Mouse (Mus musculus): ENCODE measurements around the gene Irgq. TPM values are rescaled to one million over a fixed set of nuclear protein-coding genes. Genes with fewer than 3 reads are reported as not detected.
A peak's percentile ranks its signal among the peaks of the same experiment; 100 is the strongest.

Irgq gene
- polyA plus RNA-seq, 1 experiment, result 17.4 TPM

- Histone ChIP-seq H3ac (ENCODE audit: control insufficient read depth, insufficient read length) (no peak overlapping the region), H3K27me3 (ENCODE audit: control insufficient read depth, insufficient read depth, insufficient read length) (no peaks in the 10 kb centered on the region)
- no peak for TF ChIP-seq POLR2A (IDR thresholded peaks at IDR 0.05; ENCODE audit: insufficient read length, low read depth)
- no peak for TF ChIP-seq E2F4 (IDR thresholded peaks at IDR 0.05; ENCODE audit: insufficient read depth)
- TF ChIP-seq TCF3 (IDR thresholded peaks at IDR 0.05; ENCODE audit: insufficient read length, low read depth), result no peak
- no peak for TF ChIP-seq MYOD1 (IDR thresholded peaks at IDR 0.05; ENCODE audit: control insufficient read depth in 1 of 3, insufficient read length in 2 of 3, low read depth in 2 of 3)
- TF ChIP-seq CEBPB (IDR thresholded peaks at IDR 0.05; ENCODE audit: insufficient read depth, poor library complexity, severe bottlenecking), result no peak
- no peak for TF ChIP-seq POLR2AphosphoS2 (IDR thresholded peaks at IDR 0.05; ENCODE audit: insufficient read length, low read depth)
- TF ChIP-seq SRF (IDR thresholded peaks at IDR 0.05; ENCODE audit: control insufficient read depth, insufficient read length, low read depth), result no peak
- TF ChIP-seq MAX (IDR thresholded peaks at IDR 0.05; ENCODE audit: low read depth), result no peak
- no peak for TF ChIP-seq REST (IDR thresholded peaks at IDR 0.05; ENCODE audit: insufficient read depth, insufficient read length)
- TF ChIP-seq TCF12 (IDR thresholded peaks at IDR 0.05; ENCODE audit: insufficient read depth, poor library complexity, severe bottlenecking), result no peak
- TF ChIP-seq MYOG (IDR thresholded peaks at IDR 0.05; ENCODE audit: control insufficient read depth in 1 of 3, insufficient read depth in 1 of 3, insufficient read length in 2 of 3, low read depth in 2 of 3), result no peak
- TF ChIP-seq USF1 (IDR thresholded peaks at IDR 0.05; ENCODE audit: low read depth), result no peak
These were observed 45.0 kb upstream of the Irgq start for GRCm38 (mm10) chr7:24485481-24485880.

GRCm38 (mm10) chr7:24486654-24487130 lies 43.8 kb upstream of the Irgq start:
- Histone ChIP-seq H3K36me3 (ENCODE audit: control insufficient read depth, insufficient read depth) (no peaks in the 10 kb centered on the region), H3K4me3 (no peak overlapping the region)
- TF ChIP-seq POLR2A (IDR thresholded peaks at IDR 0.05; ENCODE audit: insufficient read length, low read depth) (no peak), TCF12 (IDR thresholded peaks at IDR 0.05; ENCODE audit: insufficient read depth, poor library complexity, severe bottlenecking) (no peak)

More at GRCm38 (mm10) chr7:24485481-24485880, 45.0 kb upstream of the Irgq start:
- no peak overlapping the region for H3K4me3 ChIP-seq
- H3K79me2 ChIP-seq (ENCODE audit: control insufficient read depth, insufficient read depth), result peaks cover 6% of the 10 kb centered on the region
- H3K36me3 ChIP-seq (ENCODE audit: control insufficient read depth, insufficient read depth), result no peaks in the 10 kb centered on the region
- H3K4me2 ChIP-seq (ENCODE audit: low read depth), result peak overlapping the region; percentile 53

GRCm38 (mm10) chr7:24487403-24487802 lies 43.1 kb upstream of the Irgq start:
- TF ChIP-seq USF1 (IDR thresholded peaks at IDR 0.05; ENCODE audit: low read depth), result no peak
- peaks cover 6% of the 10 kb centered on the region for H3K79me2 ChIP-seq (ENCODE audit: control insufficient read depth, insufficient read depth)
- H3K27me3 ChIP-seq (ENCODE audit: control insufficient read depth, insufficient read depth, insufficient read length), result no peaks in the 10 kb centered on the region

More at GRCm38 (mm10) chr7:24486654-24487130, 43.8 kb upstream of the Irgq start:
- peaks cover 6% of the 10 kb centered on the region for H3K79me2 ChIP-seq (ENCODE audit: control insufficient read depth, insufficient read depth)
- no peak overlapping the region for H3ac ChIP-seq (ENCODE audit: control insufficient read depth, insufficient read length)
- no peaks in the 10 kb centered on the region for H3K27me3 ChIP-seq (ENCODE audit: control insufficient read depth, insufficient read depth, insufficient read length)
- H3K4me2 ChIP-seq (ENCODE audit: low read depth), result peak overlapping the region; percentile 53

GRCm38 (mm10) chr7:24488303-24488702 lies 42.2 kb upstream of the Irgq start:
- TF ChIP-seq POLR2A (IDR thresholded peaks at IDR 0.05; ENCODE audit: insufficient read length, low read depth), result no peak
- TF ChIP-seq MYOD1 (IDR thresholded peaks at IDR 0.05; ENCODE audit: control insufficient read depth in 1 of 3, insufficient read length in 2 of 3, low read depth in 2 of 3), result no peak
- no peak for TF ChIP-seq E2F4 (IDR thresholded peaks at IDR 0.05; ENCODE audit: insufficient read depth)
- TF ChIP-seq TCF12 (IDR thresholded peaks at IDR 0.05; ENCODE audit: insufficient read depth, poor library complexity, severe bottlenecking), result no peak
- no peak for TF ChIP-seq POLR2AphosphoS2 (IDR thresholded peaks at IDR 0.05; ENCODE audit: insufficient read length, low read depth)
- TF ChIP-seq MAX (IDR thresholded peaks at IDR 0.05; ENCODE audit: low read depth), result no peak
- no peak for TF ChIP-seq TCF3 (IDR thresholded peaks at IDR 0.05; ENCODE audit: insufficient read length, low read depth)
- TF ChIP-seq CEBPB (IDR thresholded peaks at IDR 0.05; ENCODE audit: insufficient read depth, poor library complexity, severe bottlenecking), result no peak
- no peak for TF ChIP-seq REST (IDR thresholded peaks at IDR 0.05; ENCODE audit: insufficient read depth, insufficient read length)
- TF ChIP-seq USF1 (IDR thresholded peaks at IDR 0.05; ENCODE audit: low read depth), result no peak
- no peak for TF ChIP-seq SRF (IDR thresholded peaks at IDR 0.05; ENCODE audit: control insufficient read depth, insufficient read length, low read depth)
- no peak for TF ChIP-seq MYOG (IDR thresholded peaks at IDR 0.05; ENCODE audit: control insufficient read depth in 1 of 3, insufficient read depth in 1 of 3, insufficient read length in 2 of 3, low read depth in 2 of 3)
- Histone ChIP-seq H3K4me3 (no peak overlapping the region), H3K4me2 (ENCODE audit: low read depth) (no peak overlapping the region), H3K36me3 (ENCODE audit: control insufficient read depth, insufficient read depth) (no peaks in the 10 kb centered on the region), H3K79me2 (ENCODE audit: control insufficient read depth, insufficient read depth) (peaks cover 6% of the 10 kb centered on the region), H3K27me3 (ENCODE audit: control insufficient read depth, insufficient read depth, insufficient read length) (no peaks in the 10 kb centered on the region), H3ac (ENCODE audit: control insufficient read depth, insufficient read length) (no peak overlapping the region)

More at GRCm38 (mm10) chr7:24487403-24487802, 43.1 kb upstream of the Irgq start:
- H3K4me3 ChIP-seq, result no peak overlapping the region
- no peak overlapping the region for H3ac ChIP-seq (ENCODE audit: control insufficient read depth, insufficient read length)
- no peaks in the 10 kb centered on the region for H3K36me3 ChIP-seq (ENCODE audit: control insufficient read depth, insufficient read depth)
- H3K4me2 ChIP-seq (ENCODE audit: low read depth), result no peak overlapping the region

- H3K4me2 ChIP-seq (ENCODE audit: low read depth), result no peak overlapping the region
- H3K4me3 ChIP-seq, result no peak overlapping the region
- no peak overlapping the region for H3ac ChIP-seq (ENCODE audit: control insufficient read depth, insufficient read length)
- TF ChIP-seq POLR2AphosphoS2 (IDR thresholded peaks at IDR 0.05; ENCODE audit: insufficient read length, low read depth), result no peak
- no peak for TF ChIP-seq CEBPB (IDR thresholded peaks at IDR 0.05; ENCODE audit: insufficient read depth, poor library complexity, severe bottlenecking)
- no peak for TF ChIP-seq TCF12 (IDR thresholded peaks at IDR 0.05; ENCODE audit: insufficient read depth, poor library complexity, severe bottlenecking)
- no peak for TF ChIP-seq SRF (IDR thresholded peaks at IDR 0.05; ENCODE audit: control insufficient read depth, insufficient read length, low read depth)
- TF ChIP-seq TCF3 (IDR thresholded peaks at IDR 0.05; ENCODE audit: insufficient read length, low read depth), result no peak
- TF ChIP-seq POLR2A (IDR thresholded peaks at IDR 0.05; ENCODE audit: insufficient read length, low read depth), result peak; percentile 9
- TF ChIP-seq E2F4 (IDR thresholded peaks at IDR 0.05; ENCODE audit: insufficient read depth), result no peak
- TF ChIP-seq REST (IDR thresholded peaks at IDR 0.05; ENCODE audit: insufficient read depth, insufficient read length), result no peak
- no peaks in the 10 kb centered on the region for H3K27me3 ChIP-seq (ENCODE audit: control insufficient read depth, insufficient read depth, insufficient read length)
- H3K36me3 ChIP-seq (ENCODE audit: control insufficient read depth, insufficient read depth), result no peaks in the 10 kb centered on the region
- H3K79me2 ChIP-seq (ENCODE audit: control insufficient read depth, insufficient read depth), result no peaks in the 10 kb centered on the region
These were observed 30.5 kb upstream of the Irgq start for GRCm38 (mm10) chr7:24499856-24500577.

Data from myocyte (in vitro differentiated cells).